Mouse (Mus musculus) neural tube, embryonic 12.5 days (tissue): Measurements from ENCODE around the gene Tctex1d1. TPM values are rescaled to one million over a fixed set of nuclear protein-coding genes. Genes with fewer than 3 reads are reported as not detected.

Source experiments
- ATAC-seq: fragments of 200-750 bp; cut with Nextera tagmentation; 2 replicates; pipeline ENCODE4 v1.8.0; 2017; ENCODE audit warnings: low read depth, mild to moderate bottlenecking, moderate TSS enrichment, moderate library complexity; ENCODE audit not compliant: low FRiP score
- H3K27ac ChIP-seq: fragments of 300-500 bp; sonication (generic); 2 replicates; pipeline ENCODE4 v1.5.1; 2016
- H3K27me3 ChIP-seq: fragments of 300-500 bp; sonication (generic); replicated peaks from 2 replicates; pipeline ENCODE4 v1.6.1; 2016; ENCODE audit warnings: mild to moderate bottlenecking
- H3K36me3 ChIP-seq: fragments of 300-500 bp; sonication (generic); 2 replicates; pipeline ENCODE4 v1.6.1; 2016; ENCODE audit warnings: mild to moderate bottlenecking
- H3K4me1 ChIP-seq: fragments of 300-500 bp; sonication (generic); 2 replicates; pipeline ENCODE4 v1.6.1; 2016
- H3K4me2 ChIP-seq: fragments of 300-500 bp; sonication (generic); replicated peaks from 2 replicates; pipeline ENCODE4 v1.6.1; 2016; ENCODE audit warnings: mild to moderate bottlenecking
- H3K4me3 ChIP-seq: fragments of 300-500 bp; sonication (generic); 2 replicates; pipeline ENCODE4 v1.5.1; 2016
- H3K9ac ChIP-seq: fragments of 300-500 bp; sonication (generic); 2 replicates; pipeline ENCODE4 v1.6.1; 2016; ENCODE audit warnings: mild to moderate bottlenecking
- H3K9me3 ChIP-seq: fragments of 300-500 bp; sonication (generic); 2 replicates; pipeline ENCODE4 v1.6.1; 2016; ENCODE audit warnings: mild to moderate bottlenecking
- WGBS: fragments of 180-500 bp; shearing (Covaris S2); methylation state at CpG from one replicate; pipeline ENCODE4 v1.1.7; 2016; 5-methylcytosine and 5-hydroxymethylcytosine counted together
- polyA plus RNA-seq: library from polyadenylated mRNA; unstranded; fragments of >200 nt; fragmentation: Nextera tagmentation; extraction: Ambion mirVana; gene quantifications from 2 replicates; pipeline ENCODE4 v1.2.1, GENCODE M21; 2016

Tctex1d1 gene
- polyA plus RNA-seq, 1 experiment from 2014 or later: 0.70 TPM

DNA sequence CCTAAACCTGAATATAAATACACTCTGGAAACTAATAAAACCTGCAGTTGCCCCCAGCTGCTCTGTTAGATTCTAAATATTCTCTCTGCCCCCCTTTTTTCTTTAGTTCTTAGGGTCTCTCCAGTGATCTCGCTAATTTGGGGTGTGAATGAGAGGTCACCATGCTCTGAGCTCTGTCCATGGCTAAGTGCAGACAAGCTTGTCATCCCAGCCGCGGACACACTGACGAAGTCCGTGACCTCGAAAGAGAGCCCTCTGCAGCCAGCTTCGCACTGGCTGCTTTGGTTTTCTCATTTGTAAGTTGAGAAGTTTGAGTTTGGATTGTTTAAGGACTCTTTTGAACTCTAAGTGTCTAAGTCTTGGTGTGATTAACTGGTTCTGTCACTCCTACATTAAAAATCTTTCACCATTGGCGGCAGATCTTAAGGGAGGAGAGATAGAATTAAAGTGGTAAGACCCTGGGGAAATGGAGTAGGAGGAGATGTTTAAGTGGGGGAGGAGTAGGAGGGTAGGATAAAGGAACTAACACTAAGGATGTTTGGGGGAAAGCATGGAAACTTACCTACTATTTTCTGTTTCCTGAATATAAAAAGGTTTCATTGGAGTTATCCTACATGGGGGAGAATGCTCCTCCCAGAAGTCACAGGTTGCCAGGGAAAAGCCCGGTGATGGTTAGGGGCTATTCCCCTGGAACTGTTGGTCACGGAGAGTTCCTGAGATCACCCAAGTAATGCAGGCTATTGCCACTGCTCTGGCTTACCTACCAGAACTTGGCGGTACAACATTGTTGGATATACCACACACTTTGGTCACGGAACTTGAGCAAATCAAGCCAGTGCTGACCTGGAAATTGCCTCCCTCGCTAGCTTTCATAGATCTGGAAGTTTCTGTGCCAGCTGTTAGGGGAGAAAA is 50.0 kb downstream of the Tctex1d1 start:
- H3K9me3 ChIP-seq: no peaks in the 10 kb centered on the region
- no peak overlapping the region for H3K4me2 ChIP-seq
- no peaks in the 10 kb centered on the region for H3K36me3 ChIP-seq
- H3K4me3 ChIP-seq: no peak overlapping the region
- no peaks in the 10 kb centered on the region for H3K27me3 ChIP-seq
- H3K9ac ChIP-seq: no peak overlapping the region
- no peak for ATAC-seq
- no peak overlapping the region for H3K27ac ChIP-seq
- no peaks in the 10 kb centered on the region for H3K4me1 ChIP-seq
- 73% methylated on average over 13 of the region's 13 CpGs for WGBS

DNA sequence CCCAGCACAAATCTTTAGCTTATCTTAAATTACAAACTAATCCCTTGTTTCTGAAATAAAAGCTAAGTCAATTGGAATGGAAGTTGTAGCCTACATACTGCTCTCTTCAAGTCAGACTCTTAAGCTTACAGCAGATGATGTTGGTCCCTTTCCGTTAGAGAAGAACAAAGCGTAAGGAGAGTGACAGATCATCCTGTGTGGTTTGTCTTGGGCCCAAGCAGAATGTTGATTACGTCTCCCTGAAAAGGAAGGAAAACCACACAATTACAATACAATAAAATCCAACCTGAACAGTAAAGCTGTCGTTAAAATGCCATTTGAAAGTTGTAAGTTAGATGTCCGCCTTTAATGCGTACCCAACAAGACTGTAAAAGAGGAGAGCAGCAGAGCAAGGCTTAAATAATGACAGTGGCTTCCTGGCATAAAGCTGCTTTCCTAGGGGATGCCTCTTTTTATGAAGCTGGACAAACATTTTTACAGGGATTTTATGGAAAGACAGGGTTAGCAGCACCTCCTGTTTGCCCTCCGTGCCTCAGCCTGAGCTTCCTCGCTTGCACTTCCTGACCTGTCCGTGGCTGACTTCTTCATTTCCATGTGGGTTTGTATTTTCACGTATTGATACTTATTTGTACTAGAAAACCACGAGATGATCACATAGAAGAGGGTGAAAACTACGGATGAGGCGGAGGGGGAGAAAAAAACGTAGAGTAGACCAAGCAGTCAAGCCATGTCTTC is 60.9 kb downstream of the Tctex1d1 start:
- Histone ChIP-seq H3K27ac (no peak overlapping the region), H3K27me3 (no peaks in the 10 kb centered on the region), H3K4me3 (no peak overlapping the region), H3K9ac (no peak overlapping the region), H3K36me3 (no peaks in the 10 kb centered on the region), H3K9me3 (no peaks in the 10 kb centered on the region), H3K4me2 (no peak overlapping the region), H3K4me1 (no peaks in the 10 kb centered on the region)
- WGBS: 62% methylated on average over 14 of the region's 14 CpGs
- ATAC-seq: no peak

GRCm38 (mm10) chr4:103039838-103040191 is 61.4 kb downstream of the Tctex1d1 start:
- 65% methylated on average over 5 of the region's 5 CpGs for WGBS
- H3K4me3 ChIP-seq: no peak overlapping the region

GRCm38 (mm10) chr4:103042997-103043396 is 64.6 kb downstream of the Tctex1d1 start:
- 96% methylated on average over 11 of the region's 11 CpGs for WGBS
- Histone ChIP-seq H3K9ac (no peak overlapping the region), H3K9me3 (no peaks in the 10 kb centered on the region), H3K4me3 (no peak overlapping the region), H3K27me3 (no peaks in the 10 kb centered on the region), H3K27ac (no peak overlapping the region), H3K4me1 (no peaks in the 10 kb centered on the region), H3K36me3 (no peaks in the 10 kb centered on the region), H3K4me2 (no peak overlapping the region)
- no peak for ATAC-seq

More at GRCm38 (mm10) chr4:103039838-103040191, 61.4 kb downstream of the Tctex1d1 start:
- Histone ChIP-seq H3K4me1 (no peaks in the 10 kb centered on the region), H3K27ac (no peak overlapping the region), H3K9ac (no peak overlapping the region), H3K9me3 (no peaks in the 10 kb centered on the region), H3K36me3 (no peaks in the 10 kb centered on the region), H3K4me2 (no peak overlapping the region), H3K27me3 (no peaks in the 10 kb centered on the region)
- no peak for ATAC-seq

- ATAC-seq: no peak
- 87% methylated on average over 11 of the region's 11 CpGs for WGBS
- H3K4me1 ChIP-seq: no peaks in the 10 kb centered on the region
Measured at GRCm38 (mm10) chr4:103048046-103048445, 69.6 kb downstream of the Tctex1d1 start.

More at GRCm38 (mm10) chr4:103048046-103048445, 69.6 kb downstream of the Tctex1d1 start:
- Histone ChIP-seq H3K4me3 (no peak overlapping the region), H3K36me3 (no peaks in the 10 kb centered on the region), H3K27ac (no peak overlapping the region), H3K9me3 (no peaks in the 10 kb centered on the region), H3K9ac (no peak overlapping the region), H3K27me3 (no peaks in the 10 kb centered on the region), H3K4me2 (no peak overlapping the region)

Other genes starting within 250 kb of the Tctex1d1 start
- gene Sgip1, start 237.3 kb upstream of the Tctex1d1 start, polyA plus RNA-seq: 43.3 and 45.4 TPM in 2 replicates
- 0.29 TPM in 1 of 2 replicates, not detected in the other for gene Insl5, start 48.2 kb downstream of the Tctex1d1 start, polyA plus RNA-seq
- gene Mier1, start 135.8 kb downstream of the Tctex1d1 start, polyA plus RNA-seq: 33.6 and 40.3 TPM in 2 replicates
- 4.9 and 5.9 TPM in 2 replicates for gene Wdr78, start 135.9 kb downstream of the Tctex1d1 start, polyA plus RNA-seq
- 10.0 and 10.6 TPM in 2 replicates for gene Slc35d1, start 236.6 kb downstream of the Tctex1d1 start, polyA plus RNA-seq